10 mouse cellular contexts compared by ENCODE assay signal in the genomic region with DNA sequence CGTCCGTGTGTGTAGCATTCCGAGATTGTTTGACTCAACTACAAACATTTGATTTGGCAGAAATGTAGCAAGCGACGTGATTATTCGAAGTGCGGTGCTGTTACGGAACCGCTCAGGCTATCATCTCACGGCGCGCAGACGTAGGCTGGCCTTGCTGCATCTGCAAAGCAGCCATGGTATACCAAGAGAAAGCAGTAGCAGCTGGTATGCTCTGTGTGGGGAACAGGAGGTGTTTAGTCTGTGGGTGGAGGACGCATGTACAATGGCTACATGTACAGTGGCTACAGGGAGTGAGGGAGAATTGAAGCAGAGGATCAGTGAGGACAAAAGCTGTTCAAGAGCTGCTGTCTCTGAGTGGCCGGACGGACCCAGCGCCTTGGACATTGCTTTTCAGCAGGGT.
DNase-seq lines count a peak whose midpoint lies in the region; ATAC-seq and TF ChIP-seq lines count a peak whose summit lies in the region.
"Had no signal": no experiment of that assay in that cellular context is flagged by ENCODE, and none has a peak within 500 bp of the region (broad histone marks: within the 10 kb centered on the region; RNA-seq: fewer than 3 reads in every experiment).

No protein-coding gene starts in this region.

- no peak for TF ChIP-seq CTCF in intestine, postnatal 0 days (IDR thresholded peaks at IDR 0.05; ENCODE audit: low read depth)

- no peak overlapping the region for H3K9ac ChIP-seq in embryonic facial prominence, embryonic 14.5 days (ENCODE audit: low read depth, low read length)
- H3K9ac ChIP-seq in intestine, postnatal 0 days (ENCODE audit: low read depth, low read length) = peak overlapping the region; percentile 69; the same call in 1 of the 2 replicates
- no peak overlapping the region for H3K9ac ChIP-seq in midbrain, embryonic 14.5 days (replicated peaks; ENCODE audit: low read length)

- H3K4me2 ChIP-seq in embryonic facial prominence, embryonic 14.5 days (ENCODE audit: low read depth, low read length) = 0 out of 2 replicates have a peak overlapping the region, but pooled peaks have one; percentile 7
- H3K4me2 ChIP-seq in intestine, postnatal 0 days (replicated peaks; ENCODE audit: low read depth) = peak overlapping the region; percentile 66
- no peak overlapping the region for H3K4me2 ChIP-seq in midbrain, embryonic 14.5 days (ENCODE audit: low read length)

- no peaks in the 10 kb centered on the region for H3K9me3 ChIP-seq in embryonic facial prominence, embryonic 14.5 days (ENCODE audit: control insufficient read depth, low read length)
- H3K9me3 ChIP-seq in intestine, postnatal 0 days (ENCODE audit: control insufficient read depth) = no peaks in the 10 kb centered on the region
- H3K9me3 ChIP-seq in midbrain, embryonic 14.5 days (ENCODE audit: control insufficient read depth, low read length) = no peaks in the 10 kb centered on the region

- peak; percentile 18 for DNase-seq in kidney, adult 18-20 months
- no peak for DNase-seq in kidney, postnatal 4 days
- DNase-seq in embryonic facial prominence, embryonic 14.5 days (ENCODE audit: low spot score) = no peak
- peak; percentile 75 to 81 for DNase-seq in right cerebral cortex, adult 2 months (ENCODE audit: low spot score in 2 of 2)
- no peak for DNase-seq in midbrain, embryonic 14.5 days
- DNase-seq in adrenal gland, postnatal 4 days (ENCODE audit: low spot score in 2 of 2) = no peak
- DNase-seq: cerebellum, adult 18-20 months; kidney, postnatal 14 days; thymus, postnatal 25 days had no signal

- no peaks in the 10 kb centered on the region for H3K36me3 ChIP-seq in embryonic facial prominence, embryonic 14.5 days (ENCODE audit: control insufficient read depth, insufficient read depth, low read length)
- no peaks in the 10 kb centered on the region; the same call in 1 of the 2 replicates for H3K36me3 ChIP-seq in intestine, postnatal 0 days (ENCODE audit: control insufficient read depth, insufficient read depth)
- no peaks in the 10 kb centered on the region for H3K36me3 ChIP-seq in midbrain, embryonic 14.5 days (ENCODE audit: control insufficient read depth, insufficient read depth, low read length)

- no peak overlapping the region for H3K27ac ChIP-seq in embryonic facial prominence, embryonic 14.5 days (replicated peaks; ENCODE audit: low read depth, low read length)
- H3K27ac ChIP-seq in intestine, postnatal 0 days (ENCODE audit: low read depth, low read length) = peak overlapping the region; percentile 16; the same call in 1 of the 2 replicates
- no peak overlapping the region for H3K27ac ChIP-seq in midbrain, embryonic 14.5 days (replicated peaks; ENCODE audit: low read depth, low read length)

- no peaks in the 10 kb centered on the region for H3K27me3 ChIP-seq in embryonic facial prominence, embryonic 14.5 days (replicated peaks; ENCODE audit: control insufficient read depth, insufficient read depth, low read length)
- no peaks in the 10 kb centered on the region for H3K27me3 ChIP-seq in intestine, postnatal 0 days (replicated peaks; ENCODE audit: control insufficient read depth, insufficient read depth, low read length)
- no peaks in the 10 kb centered on the region for H3K27me3 ChIP-seq in midbrain, embryonic 14.5 days (ENCODE audit: control insufficient read depth, insufficient read depth, low read length)

- H3K4me1 ChIP-seq in embryonic facial prominence, embryonic 14.5 days (ENCODE audit: control insufficient read depth, insufficient read depth, low read length) = peaks cover 17% of the 10 kb centered on the region
- H3K4me1 ChIP-seq in intestine, postnatal 0 days (replicated peaks; ENCODE audit: control insufficient read depth, insufficient read depth, low read length) = peaks cover 7% of the 10 kb centered on the region
- no peaks in the 10 kb centered on the region for H3K4me1 ChIP-seq in midbrain, embryonic 14.5 days (ENCODE audit: control insufficient read depth, insufficient read depth, low read length)

- H3K4me3 ChIP-seq in embryonic facial prominence, embryonic 14.5 days (ENCODE audit: low read depth, low read length) = no peak overlapping the region
- H3K4me3 ChIP-seq in intestine, postnatal 0 days (ENCODE audit: low read depth, low read length) = peak overlapping the region; percentile 53
- H3K4me3 ChIP-seq in midbrain, embryonic 14.5 days (replicated peaks; ENCODE audit: low read depth, low read length) = no peak overlapping the region

- WGBS in embryonic facial prominence, embryonic 14.5 days = 84% methylated on average over 17 of the region's 17 CpGs
- WGBS in intestine, postnatal 0 days = 63% methylated on average over 17 of the region's 17 CpGs
- WGBS in midbrain, embryonic 14.5 days = 87% methylated on average over 17 of the region's 17 CpGs

- ATAC-seq in embryonic facial prominence, embryonic 14.5 days (ENCODE audit: low read depth) = no peak
- no peak for ATAC-seq in intestine, postnatal 0 days
- ATAC-seq in midbrain, embryonic 14.5 days (ENCODE audit: low FRiP score, low TSS enrichment) = no peak

Comparison
In these comparisons a context has a peak if more than half of its experiments do, and no peak if none do; other contexts are left out.
1. DNase-seq: peak in kidney, adult 18-20 months (single experiment) and right cerebral cortex, adult 2 months (2 of 2); none in kidney, postnatal 4 days (0 of 2), embryonic facial prominence, embryonic 14.5 days (single experiment), midbrain, embryonic 14.5 days (single experiment) and adrenal gland, postnatal 4 days (0 of 2).